Mouse (Mus musculus) c-Kit-positive CD71-positive TER-119-positive erythroid progenitor cells, embryonic 14.5 days (primary cell): ENCODE results near the gene Lbhd1.
A peak's percentile ranks its signal among the peaks of the same experiment; 100 is the strongest.
"Not testable (repeated sequence)": the region's sequence is repeated elsewhere in the genome, so short reads cannot be mapped to it uniquely, and the experiment has no call there.

Experiments used
- DNase-seq: peaks from one replicate; pipeline ENCODE4 v3.0.0-alpha.2; 2013; ENCODE audit warnings: low spot score

Gene Lbhd1

DNA sequence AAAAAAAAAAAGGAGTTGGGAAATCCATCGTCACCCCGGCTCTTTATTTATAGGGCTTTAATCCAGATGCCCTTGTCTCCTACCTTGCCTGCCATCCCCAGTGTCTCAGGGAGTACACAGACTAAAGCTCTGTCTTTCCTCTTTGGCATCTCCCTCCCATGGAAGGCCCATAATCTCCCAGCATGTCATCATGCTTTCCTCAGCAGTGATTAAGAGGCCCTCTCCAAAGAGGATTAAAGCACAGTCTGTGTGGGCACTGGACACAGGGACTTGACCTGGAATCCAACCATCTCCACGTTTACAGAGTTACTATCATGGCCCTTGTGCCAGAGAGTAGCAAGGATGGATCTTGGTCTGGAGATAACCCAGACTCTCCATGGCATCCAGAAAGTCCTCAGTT, at the start of gene Lbhd1, which contains the start of gene Gm49403:
Lbhd1 (plus strand) TSS at position 117 of the 400 bp plus-strand sequence.
Gm49403 (plus strand) TSS at position 315 of the 400 bp plus-strand sequence.
- DNase-seq: no peak

DNA sequence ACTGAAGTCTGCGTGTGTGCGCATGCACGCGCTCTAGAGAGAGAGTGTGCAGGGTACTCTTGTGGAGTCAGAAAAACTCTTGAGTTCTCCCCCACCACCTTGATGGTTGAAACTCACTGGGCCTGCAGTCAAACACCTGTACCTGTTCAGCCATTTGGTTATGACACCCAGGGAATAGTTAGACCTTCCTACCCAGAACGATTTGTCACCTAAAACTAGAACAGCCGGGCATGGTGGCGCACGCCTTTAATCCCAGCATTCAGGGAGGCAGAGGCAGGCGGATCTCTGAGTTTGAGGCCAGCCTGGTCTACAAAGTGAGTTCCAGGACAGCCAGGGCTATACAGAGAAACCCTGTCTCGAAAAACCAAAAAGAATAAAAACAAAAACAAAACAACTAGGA, 47.2 kb upstream of the Lbhd1 start:
- not testable (repeated sequence) for DNase-seq

DNA sequence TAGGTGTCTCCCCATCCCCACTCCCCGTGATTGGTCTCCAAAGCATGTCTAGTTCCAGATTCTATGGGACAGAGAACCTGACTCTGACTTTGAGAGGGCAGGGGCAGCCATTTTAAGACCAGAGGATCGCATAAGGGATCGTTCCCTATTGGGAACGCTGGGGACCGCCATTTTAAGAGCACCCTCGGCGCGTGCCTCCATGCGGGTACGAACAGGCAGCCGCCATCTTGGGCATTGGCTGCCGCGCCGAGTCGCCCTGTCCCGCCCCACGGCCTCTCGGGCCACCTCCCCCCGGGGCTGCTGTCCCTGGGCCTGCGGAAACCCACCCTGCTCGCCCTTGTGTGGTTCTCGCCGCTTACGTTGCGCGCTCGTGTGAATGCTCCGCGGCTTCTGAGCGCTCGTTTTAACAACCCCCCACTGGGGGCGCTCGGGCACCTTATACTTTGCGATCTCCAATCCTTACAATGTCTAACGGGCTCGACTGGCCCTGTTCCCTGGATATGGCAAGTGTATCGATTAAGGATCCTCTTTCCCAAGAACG, 46.2 kb upstream of the Lbhd1 start, which contains the start of gene Bscl2:
Bscl2 (plus strand) TSS at position 217 of the 541 bp plus-strand sequence.
- DNase-seq: peak; percentile 76

DNA sequence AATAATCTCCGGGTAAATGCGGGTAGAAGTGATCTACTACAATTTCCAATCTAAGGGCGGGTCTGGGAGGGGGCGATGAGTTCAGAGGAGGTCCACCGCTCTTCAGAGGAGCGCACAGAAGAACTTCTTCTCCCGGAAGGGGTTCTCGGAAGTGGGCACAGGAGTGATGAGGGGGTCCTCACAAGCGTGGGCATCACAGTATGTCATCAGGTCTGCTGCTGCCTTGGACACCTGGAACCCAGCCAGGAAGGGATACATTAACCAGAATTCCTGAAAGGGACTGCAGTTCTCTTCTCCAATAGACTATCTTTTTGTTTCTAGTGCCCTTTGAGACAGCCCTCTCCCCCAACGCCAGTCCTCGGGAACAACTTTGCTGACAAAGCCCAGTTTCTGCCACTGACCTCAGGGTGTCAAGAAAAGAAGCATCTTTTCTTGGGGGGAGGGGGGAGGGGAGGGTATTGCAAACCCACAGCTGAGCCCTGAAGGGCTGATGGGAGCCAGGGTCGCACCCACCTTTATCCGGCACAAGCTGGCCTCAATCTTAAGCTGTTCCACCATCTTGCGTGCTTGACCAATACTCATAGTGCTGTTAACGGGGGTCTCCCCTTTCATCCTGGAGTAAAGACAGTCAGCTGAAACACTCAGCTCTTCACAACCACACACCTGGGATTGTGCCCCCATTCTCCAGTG, 45.3 kb upstream of the Lbhd1 start:
- DNase-seq: peak; percentile 24

DNA sequence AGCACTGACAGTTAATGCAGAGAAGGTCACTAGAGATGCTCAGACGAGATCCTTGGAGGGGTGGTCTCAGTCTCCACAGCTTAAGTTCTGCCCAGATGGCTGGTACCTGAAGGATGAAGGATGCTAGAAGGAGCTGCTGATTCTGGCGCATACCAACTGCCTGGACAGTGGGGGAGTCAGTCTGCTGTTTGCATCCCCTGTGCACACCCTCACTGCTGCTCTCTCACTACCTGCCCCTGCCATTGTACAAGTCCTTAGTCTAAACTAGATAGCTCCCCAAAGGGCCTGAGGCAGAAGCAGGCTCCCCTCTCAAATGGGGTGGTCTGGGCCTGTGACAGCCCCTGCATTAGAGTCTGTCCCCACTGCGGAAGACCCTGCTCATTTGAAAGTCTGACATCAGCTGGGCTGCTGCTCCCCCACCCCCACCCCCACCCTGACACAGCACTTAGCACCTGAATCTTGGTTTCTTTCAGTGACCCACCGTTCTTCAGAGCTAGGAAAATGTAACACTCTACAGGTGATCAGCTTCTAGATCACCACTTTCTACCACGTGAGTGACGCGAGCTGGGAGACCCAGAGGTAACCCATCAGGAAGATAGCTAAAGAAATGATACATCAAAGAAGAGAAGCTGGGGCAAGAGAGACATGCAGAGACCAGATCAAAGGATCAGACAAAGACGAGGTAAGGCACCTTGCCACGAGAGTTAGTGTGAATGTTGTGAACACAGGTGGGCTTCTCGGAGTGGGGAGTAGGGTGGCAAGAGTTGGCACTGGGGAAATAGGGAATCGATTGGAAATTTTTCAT, 44.2 kb upstream of the Lbhd1 start, which contains the start of gene Gng3:
Gng3 (minus strand) TSS at position 92 of the 805 bp plus-strand sequence.
- no peak for DNase-seq

DNA sequence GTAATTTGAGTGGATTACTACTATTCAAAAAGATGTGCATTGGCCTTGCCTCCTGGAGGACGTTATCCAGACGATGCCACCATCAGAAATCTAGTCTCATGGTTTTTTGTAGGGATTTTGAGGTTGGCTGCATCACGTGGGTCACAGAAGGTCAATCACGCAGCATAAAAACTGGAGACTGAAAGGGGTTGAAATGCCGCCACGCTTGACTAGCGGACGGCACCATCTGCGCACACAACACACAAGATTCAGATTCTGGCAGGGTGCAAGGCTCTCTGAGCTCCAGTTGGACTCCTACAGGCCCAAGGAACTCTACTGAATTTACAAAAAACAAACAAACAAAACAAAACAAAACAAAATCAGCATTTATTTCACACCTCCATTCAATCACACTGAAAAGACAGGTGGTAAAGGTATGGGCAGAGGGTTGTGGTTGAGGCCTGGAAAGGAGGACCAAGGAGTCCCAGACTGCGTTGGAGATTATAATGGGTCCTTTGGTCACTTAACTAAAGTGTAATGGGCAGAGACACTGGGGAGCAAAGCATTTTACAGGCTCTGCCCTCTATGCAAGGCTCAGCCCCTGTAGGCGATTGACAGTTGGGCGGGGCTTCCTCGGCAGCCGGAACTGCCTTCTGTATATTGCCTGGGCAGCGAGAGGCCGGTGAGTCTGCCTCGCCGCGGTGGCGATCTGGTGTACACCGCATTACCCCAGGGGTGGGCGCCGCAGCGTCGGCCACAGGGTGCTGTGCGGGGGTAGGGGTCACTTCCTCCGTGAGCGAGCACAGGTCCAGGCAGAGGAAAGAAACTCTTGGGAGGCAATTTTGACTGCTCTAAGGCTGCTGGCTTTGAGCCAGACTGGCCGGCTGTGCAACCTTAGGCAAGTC, 43.4 kb upstream of the Lbhd1 start:
- DNase-seq: peak; percentile 71

DNA sequence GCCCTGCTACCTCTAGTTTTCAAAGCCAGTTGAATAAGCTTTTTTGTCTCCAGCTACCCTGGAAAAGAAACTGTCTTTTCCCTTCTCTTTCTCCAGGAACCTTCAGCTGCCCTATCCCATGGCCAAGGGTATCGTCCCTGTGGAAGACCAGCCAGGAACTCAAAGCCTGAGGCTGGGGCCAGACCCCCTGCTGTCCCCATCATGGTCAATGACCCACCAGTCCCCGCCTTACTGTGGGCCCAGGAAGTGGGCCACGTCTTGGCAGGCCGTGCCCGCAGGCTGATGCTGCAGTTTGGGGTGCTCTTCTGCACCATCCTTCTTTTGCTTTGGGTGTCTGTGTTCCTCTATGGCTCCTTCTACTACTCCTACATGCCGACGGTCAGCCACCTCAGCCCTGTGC, 42.5 kb upstream of the Lbhd1 start:
- DNase-seq: no peak

DNA sequence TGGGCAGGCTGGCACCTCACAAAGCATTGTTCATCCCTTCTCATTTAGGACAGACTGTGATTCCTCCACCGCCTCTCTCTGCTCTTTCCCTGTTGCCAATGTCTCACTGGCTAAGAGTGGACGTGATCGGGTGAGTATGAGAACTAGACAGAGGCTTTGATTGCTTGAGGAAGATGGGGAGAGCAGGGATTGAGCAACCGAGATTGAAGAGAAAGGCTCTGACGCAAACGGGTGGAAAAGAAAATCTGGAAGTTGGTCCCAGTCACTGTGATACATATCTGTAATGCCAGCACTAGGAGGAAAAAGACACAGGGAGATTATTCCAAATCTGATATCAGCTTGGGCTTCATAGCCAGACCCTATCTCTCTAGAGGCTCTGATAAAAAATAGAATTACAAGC, 40.6 kb upstream of the Lbhd1 start:
- DNase-seq: no peak

DNA sequence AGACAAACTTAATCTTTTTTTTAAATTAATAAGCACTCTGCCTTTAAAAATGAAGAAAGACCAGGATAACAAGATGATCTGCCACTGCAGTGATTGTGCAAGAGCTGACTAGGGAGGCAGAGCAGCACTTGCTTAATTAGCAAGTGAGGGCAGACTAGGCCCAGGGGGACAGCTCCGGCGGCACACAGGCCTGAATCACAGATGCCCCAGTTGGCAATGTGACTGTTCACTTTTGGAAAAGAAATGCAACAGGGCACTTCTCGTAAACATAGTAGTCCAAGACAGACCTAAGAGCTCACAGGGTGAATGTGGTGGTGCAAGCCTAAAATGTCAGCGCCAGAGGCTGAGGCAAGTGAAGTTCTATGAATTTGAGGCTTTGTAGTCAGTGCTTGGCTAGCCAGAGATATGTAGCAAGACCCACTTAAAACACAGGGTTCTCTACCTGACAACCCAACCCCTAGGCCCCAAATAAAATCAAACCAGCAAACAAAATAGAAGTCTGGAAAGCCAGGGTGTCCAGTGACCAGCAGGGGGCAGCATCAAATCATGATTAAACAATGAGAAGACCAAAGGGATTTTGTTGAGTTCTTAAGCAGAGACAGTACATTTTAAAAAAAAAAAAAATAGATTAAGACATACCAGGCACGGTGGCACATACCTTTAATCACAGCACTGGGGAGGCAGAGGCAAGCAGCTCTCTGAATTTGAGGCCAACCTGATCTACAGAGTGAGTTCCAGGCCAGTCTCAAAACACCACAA, 39.0 kb upstream of the Lbhd1 start:
- peak; percentile 74 for DNase-seq

DNA sequence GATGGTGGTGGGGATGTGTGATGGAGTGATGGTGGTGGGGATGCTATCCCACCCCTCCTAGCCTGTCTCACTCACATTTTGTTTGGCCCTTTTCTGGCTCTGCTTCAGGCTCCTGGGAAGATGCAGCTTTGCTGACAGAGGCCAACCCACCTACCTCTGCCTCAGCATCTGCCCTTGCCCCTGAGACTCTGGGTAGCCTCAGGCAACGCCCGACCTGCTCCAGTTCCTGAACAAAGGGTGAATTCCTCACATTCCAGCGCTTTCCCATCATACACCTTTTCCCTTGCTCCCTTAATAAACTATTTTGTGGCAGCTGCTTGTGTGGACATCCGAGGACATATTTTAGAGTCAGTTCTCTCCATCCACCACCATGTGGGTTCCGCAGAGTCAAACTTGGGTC, 35.2 kb upstream of the Lbhd1 start:
- DNase-seq: no peak

DNA sequence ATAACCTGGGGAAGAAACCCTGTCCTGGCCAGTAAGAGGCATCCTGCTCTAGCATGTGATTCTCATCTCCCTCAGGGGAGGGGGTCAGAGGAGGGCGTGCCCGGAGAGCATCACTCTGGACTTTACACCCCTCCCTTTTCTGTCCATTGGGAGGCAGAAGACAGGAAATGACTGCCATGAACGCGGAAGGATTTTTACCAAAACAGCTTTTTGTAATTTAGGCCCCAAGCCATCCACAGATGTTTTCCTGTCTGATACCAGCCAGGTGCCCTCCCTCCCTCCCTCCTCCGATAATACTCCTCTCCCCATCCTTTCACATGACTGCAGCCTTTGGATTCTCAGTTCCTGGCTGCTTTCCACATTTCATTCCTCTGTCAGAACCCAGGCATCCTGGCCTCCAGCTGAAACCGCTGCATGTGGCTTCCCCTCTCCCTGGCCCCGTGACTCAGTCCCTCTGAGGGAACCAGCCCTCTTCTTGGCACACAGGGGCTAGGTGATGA, 33.1 kb upstream of the Lbhd1 start, which contains the start of gene Lrrn4cl:
Lrrn4cl (plus strand) TSS at position 367 of the 500 bp plus-strand sequence.
- no peak for DNase-seq

DNA sequence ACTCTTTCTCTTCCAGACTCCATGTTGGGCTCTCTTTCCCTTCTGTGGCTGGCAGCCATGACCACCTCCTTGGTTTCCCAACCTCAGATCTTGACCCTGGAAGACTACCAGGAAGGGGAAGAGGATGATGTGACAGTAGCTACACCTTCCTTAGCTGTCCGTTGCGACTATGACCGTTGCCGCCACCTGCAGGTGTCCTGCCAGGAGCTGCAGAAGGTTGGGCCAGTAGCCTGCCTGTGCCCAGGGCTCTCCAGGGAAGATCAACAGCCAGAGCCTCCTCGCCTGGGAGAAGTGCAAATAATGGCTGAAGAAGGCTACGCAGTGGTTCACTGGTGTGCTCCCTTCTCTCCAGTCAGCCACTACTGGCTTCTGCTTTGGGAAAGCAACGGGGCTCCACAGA, 31.9 kb upstream of the Lbhd1 start:
- no peak for DNase-seq

DNA sequence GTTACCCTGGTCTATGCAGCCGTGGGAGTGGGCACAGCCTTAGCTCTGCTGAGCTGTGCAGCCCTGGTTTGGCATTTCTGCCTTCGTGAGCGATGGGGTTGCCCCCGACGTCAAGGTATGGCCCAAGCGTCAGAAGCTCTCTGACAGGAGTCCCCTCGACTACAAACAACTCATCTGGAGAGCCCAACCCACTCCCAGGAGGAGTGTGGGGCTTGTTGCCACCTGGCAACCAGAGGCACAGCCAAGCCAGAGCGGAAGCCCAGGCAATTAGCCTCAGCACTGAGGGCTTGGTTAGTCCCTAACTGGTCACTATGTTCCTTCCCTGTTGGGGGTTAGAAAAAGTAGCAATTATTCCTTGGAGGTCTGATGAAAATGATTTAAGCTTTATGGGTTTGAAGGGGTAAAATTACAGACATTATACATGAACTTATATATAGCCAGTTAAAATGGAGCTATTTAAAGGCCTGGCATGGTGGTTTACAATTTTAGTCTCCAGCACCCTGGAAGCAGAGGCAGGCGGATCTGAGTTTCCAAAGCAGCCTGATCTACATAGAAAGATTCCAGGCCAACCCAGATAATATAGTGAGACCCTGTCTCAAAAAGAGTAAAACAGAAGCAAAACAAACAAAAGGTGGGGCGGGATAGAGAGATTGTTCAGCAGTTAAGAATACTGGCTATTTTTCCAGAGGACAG, 31.1 kb upstream of the Lbhd1 start:
- DNase-seq: no peak

DNA sequence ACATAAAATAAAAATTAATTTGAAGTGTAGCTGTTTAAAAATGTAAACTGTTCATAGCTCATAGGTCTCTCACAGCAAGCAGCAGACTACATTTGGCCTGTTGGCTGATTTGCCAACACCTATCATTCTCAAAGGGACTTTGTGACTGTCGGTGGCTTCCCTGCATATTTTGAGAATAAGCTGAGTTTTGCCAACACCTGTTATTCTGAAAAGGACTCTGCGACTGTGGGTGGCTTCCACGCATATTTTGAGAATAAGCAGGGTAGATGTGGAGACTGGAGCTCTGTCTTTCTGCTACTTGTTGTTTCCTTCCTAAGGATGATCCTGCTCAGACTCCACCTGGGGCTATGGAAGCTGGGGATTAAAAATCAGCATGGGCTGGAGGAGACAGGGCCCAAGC, 30.4 kb upstream of the Lbhd1 start:
- no peak for DNase-seq

DNA sequence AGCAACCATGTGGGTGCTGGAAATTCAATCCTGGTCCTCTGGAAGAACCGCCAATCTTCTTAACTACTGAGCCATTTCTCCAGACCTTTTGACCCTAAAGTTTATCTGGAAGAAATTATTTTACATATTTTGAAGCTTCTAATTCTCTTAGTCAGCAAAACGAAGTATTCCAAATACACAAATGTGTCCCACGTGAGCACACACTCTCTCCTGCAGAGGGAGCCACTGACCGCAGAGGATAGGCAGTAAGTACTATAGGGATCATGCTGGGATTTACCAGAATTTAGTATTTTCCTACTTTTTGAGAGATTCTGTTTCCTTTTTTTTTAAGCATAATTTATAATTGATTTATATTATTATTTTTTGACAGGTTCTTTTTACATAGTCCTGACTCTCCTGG, 25.8 kb upstream of the Lbhd1 start:
- peak; percentile 60 for DNase-seq

DNA sequence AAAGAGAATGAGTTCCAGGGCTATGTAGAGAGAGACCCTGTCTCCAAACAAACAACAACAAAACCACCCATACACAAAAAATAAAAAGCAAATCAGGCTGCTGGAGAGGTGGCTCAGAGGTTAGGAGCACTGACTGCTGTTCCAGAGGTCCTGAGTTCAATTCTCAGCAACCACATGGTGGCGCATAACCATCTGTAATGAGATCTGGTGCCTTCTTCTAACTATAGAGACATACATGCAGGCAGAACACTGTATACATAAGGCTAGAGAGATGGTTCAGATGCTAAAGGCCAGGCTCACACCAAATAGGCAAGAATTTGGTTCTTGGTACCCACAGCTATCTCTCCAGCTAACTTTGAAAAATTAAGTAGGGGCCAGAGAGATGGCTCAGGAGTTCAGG, 24.5 kb upstream of the Lbhd1 start:
- no peak for DNase-seq

DNA sequence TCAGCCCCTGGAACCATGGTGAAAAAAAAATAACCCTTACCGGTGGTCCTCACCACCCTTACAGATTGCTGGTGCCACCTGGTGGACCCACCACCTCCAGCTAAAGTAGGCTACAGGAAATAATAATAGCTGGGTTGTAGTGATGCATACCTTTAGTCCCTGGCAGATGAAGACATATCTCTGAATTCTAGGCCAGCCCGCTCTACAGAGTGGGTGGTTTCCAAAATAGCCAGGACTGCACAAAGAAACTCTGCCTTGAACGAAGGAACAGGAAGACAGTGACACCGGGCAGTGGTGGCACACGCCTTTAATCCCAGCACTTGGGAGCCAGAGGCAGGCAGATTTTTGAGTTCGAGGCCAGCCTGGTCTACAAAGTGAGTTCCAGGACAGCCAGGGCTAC, 19.3 kb upstream of the Lbhd1 start:
- no peak for DNase-seq

DNA sequence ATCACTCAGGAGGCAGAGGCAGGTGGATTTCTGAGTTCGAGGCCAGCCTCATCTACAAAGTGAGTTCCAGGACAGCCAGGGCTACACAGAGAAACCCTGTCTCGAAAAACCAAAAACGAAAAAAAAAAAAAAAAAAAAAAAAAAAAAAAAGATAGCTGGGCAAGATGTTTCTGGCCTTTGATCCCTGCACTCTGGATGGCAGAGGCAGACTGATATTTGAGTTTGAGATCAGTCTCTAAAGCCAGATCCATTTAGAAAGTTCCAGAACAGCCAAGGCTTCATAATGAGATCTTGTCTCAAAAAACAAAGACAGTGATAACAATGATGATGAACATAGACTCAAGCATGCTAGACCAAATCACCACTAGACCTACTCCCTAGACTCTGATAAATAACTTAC, 13.2 kb upstream of the Lbhd1 start:
- not testable (repeated sequence) for DNase-seq

DNA sequence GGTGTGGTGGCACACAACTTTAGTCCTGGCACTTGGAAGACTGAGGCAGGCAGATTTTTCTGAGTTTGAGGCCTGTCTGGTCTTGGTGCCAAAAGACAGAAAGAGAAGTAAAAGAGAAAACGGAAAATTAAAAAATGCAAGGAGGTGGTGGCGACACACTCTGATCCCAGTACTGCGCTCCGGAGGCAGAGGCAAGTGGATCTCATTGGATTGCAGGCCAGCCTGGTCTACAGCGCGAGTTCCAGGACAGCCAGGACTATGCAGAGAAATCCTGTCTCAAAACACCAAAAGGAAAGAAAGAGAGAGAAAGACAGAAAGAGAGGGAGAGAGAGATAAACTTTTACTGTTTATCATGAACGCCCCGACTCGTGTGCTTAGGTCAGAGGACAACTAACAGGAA, 12.7 kb upstream of the Lbhd1 start:
- no peak for DNase-seq
